In the genomic region with DNA sequence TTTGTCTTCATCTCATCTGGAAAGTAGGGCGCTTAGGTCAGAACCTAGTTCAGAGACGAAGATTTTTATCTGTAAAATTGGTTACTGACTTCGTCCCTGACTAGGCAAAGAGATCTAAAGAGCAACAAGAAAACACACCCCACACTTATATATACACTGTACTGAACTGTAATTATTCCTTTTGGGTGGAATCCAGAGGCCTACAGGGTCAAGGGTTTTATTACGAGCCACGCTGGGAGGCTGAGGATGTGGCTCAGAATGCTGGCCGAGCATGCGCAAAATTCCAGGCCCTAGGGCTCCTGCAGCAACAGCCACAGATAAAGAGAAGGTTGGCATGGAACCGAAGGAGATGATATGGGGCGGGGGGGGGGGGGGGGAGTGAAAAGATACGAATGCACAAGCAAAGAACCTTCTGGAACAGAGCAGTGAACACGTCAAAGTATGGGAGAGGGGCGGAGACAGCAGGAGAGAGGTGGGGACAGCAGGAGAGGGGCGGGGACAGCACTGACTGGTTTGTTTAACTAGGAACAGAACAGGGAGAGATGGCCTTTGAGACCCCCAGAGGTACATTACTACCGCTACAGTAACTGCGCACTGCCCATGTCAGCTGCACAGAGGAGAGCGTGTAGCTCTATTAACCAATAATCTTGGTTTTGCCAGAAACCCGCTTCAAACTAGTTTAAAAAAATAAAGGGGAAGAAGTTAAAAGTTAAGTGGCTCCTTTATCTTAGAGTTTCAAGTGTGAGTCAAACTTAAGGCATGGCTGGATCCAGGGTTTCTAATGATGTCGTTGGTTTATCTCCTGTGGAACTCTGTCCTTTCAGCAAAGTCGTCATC, we compare ENCODE assay signal across 26 mouse cellular contexts. TPM values are rescaled to one million over a fixed set of nuclear protein-coding genes. Genes with fewer than 3 reads are reported as not detected.
DNase-seq lines count a peak whose midpoint lies in the region; TF ChIP-seq lines count a peak whose summit lies in the region.
"Had no signal": no experiment of that assay in that cellular context is flagged by ENCODE, and none has a peak within 500 bp of the region (broad histone marks: within the 10 kb centered on the region; RNA-seq: fewer than 3 reads in every experiment).

No protein-coding gene starts in this region.

- no peak for TF ChIP-seq CTCF in kidney, adult 2 months (conservative IDR thresholded peaks at IDR 0.05; ENCODE audit: insufficient read depth, insufficient read length, low read depth, low read length)

- no peak overlapping the region for H3K4me3 ChIP-seq in kidney, adult 2 months (ENCODE audit: insufficient read depth, low read depth, low read length)
- H3K4me3 ChIP-seq: forebrain, embryonic 13.5 days; heart, embryonic 13.5 days; layer of hippocampus, adult 2 months; left cerebral cortex, adult 2 months; limb, embryonic 12.5 days; liver, embryonic 15.5 days; megakaryocyte, embryonic 14.5 days; midbrain, embryonic 12.5 days; myocyte; neural tube, embryonic 13.5 days; stomach, embryonic 15.5 days had no signal

- H3K27me3 ChIP-seq in kidney, adult 2 months (replicated peaks; ENCODE audit: control insufficient read depth, insufficient read depth, low read length): no peaks in the 10 kb centered on the region

- H3K36me3 ChIP-seq in kidney, adult 2 months (ENCODE audit: control insufficient read depth, insufficient read depth, low read length): no peaks in the 10 kb centered on the region
- H3K36me3 ChIP-seq: G1E; heart, embryonic 13.5 days; limb, embryonic 12.5 days; liver, embryonic 15.5 days; midbrain, embryonic 12.5 days; neural tube, embryonic 13.5 days; stomach, embryonic 15.5 days had no signal

- DNase-seq in adrenal gland, postnatal 14 days: peak; percentile 25
- no peak for DNase-seq in adrenal gland, postnatal 25 days
- peak; percentile 42 for DNase-seq in kidney, postnatal 10 days
- DNase-seq in kidney, adult 2 months: no peak
- peak; percentile 39 for DNase-seq in lung, postnatal 10 days
- no peak for DNase-seq in lung, postnatal 14 days
- DNase-seq in 3T3-L1 (ENCODE audit: low read depth, low spot score): peak; percentile 30
- no peak for DNase-seq in heart, postnatal 36 days
- DNase-seq: adrenal gland, postnatal 36 days; cerebellum, adult 18-20 months; cerebellum, postnatal 10 days; gastrocnemius, postnatal 10 days; heart, postnatal 10 days; lung, postnatal 36 days had no signal

- no peak overlapping the region for H3K27ac ChIP-seq in kidney, adult 2 months (ENCODE audit: insufficient read depth, low read depth, low read length)
- H3K27ac ChIP-seq: forebrain, embryonic 13.5 days; heart, embryonic 13.5 days; layer of hippocampus, adult 2 months; left cerebral cortex, adult 2 months; limb, embryonic 12.5 days; liver, embryonic 15.5 days; midbrain, embryonic 12.5 days; neural tube, embryonic 13.5 days; stomach, embryonic 15.5 days had no signal

- no peaks in the 10 kb centered on the region for H3K4me1 ChIP-seq in kidney, adult 2 months (ENCODE audit: control insufficient read depth, insufficient read depth, low read length)

- no peak for TF ChIP-seq POLR2A in kidney, adult 2 months (IDR thresholded peaks at IDR 0.05; ENCODE audit: low read depth, low read length)

- intact Hi-C loops in heart, postnatal 36 days (cut with DNase I): no loop called here

- 62% methylated on average over 19 of the region's 19 CpGs for WGBS in kidney, adult 2 months

RNA-seq across cellular contexts. Expression of gene Rpl11, which starts 30.3 kb away (rescaled TPM):
- total RNA-seq in adrenal gland, postnatal 14 days (2021): 722 and 781 TPM in 2 replicates
- total RNA-seq in adrenal gland, postnatal 25 days (2021): 605 and 780 TPM in 2 replicates
- polyA plus RNA-seq in kidney, adult 2 months (2012; rRNA removed): 232 and 292 TPM in 2 replicates
- 100 to 1,000 TPM; 239 to 270 TPM for total RNA-seq in heart, postnatal 36 days (2021)

RNA-seq across cellular contexts. Expression of gene Id3, which starts 59.8 kb away (rescaled TPM):
- 91.3 and 98.0 TPM in 2 replicates for total RNA-seq in adrenal gland, postnatal 14 days (2021)
- total RNA-seq in adrenal gland, postnatal 25 days (2021): 59.6 and 78.0 TPM in 2 replicates
- 259 and 289 TPM in 2 replicates for polyA plus RNA-seq in kidney, adult 2 months (2012; rRNA removed)
- 10 to 100 TPM; 58.1 to 63.9 TPM for total RNA-seq in heart, postnatal 36 days (2021)
- polyA plus RNA-seq: G1E had no signal

Comparison
In these comparisons a context has a peak if more than half of its experiments do, and no peak if none do; other contexts are left out.
1. DNase-seq: peak in adrenal gland, postnatal 14 days (single experiment), kidney, postnatal 10 days (single experiment), lung, postnatal 10 days (single experiment) and 3T3-L1 (single experiment); none in adrenal gland, postnatal 25 days (single experiment), kidney, adult 2 months (single experiment), lung, postnatal 14 days (single experiment) and heart, postnatal 36 days (0 of 2).